In genomic region chr16:96081742-96082241, GRCm38 (mm10) we compare ENCODE assay signal across 8 mouse cellular contexts. TPM values are rescaled to one million over a fixed set of nuclear protein-coding genes. Genes with fewer than 3 reads are reported as not detected.
DNase-seq lines count a peak whose midpoint lies in the region; ATAC-seq and TF ChIP-seq lines count a peak whose summit lies in the region.

No protein-coding gene starts in this region.

- peak overlapping the region; percentile 68 for H3K4me2 ChIP-seq in limb, embryonic 11.5 days (ENCODE audit: low read depth, severe bottlenecking)
- H3K4me2 ChIP-seq in midbrain, embryonic 14.5 days (ENCODE audit: low read length), result peak overlapping the region; percentile 55

- peaks cover 43% of the 10 kb centered on the region for H3K36me3 ChIP-seq in G1E (replicated peaks)
- H3K36me3 ChIP-seq in hindbrain, embryonic 10.5 days, result peaks cover 46% of the 10 kb centered on the region
- H3K36me3 ChIP-seq in limb, embryonic 11.5 days (ENCODE audit: control insufficient read depth, insufficient read depth, low read length), result peaks cover 7% of the 10 kb centered on the region; the same call in 1 of the 2 replicates
- peaks cover 27% of the 10 kb centered on the region for H3K36me3 ChIP-seq in midbrain, embryonic 14.5 days (ENCODE audit: control insufficient read depth, insufficient read depth, low read length)

- H3K27me3 ChIP-seq in G1E (ENCODE audit: insufficient read depth, low read length), result peaks cover 11% of the 10 kb centered on the region; the same call in 1 of the 2 replicates
- H3K27me3 ChIP-seq in hindbrain, embryonic 10.5 days (ENCODE audit: insufficient read depth, poor library complexity, severe bottlenecking), result no peaks in the 10 kb centered on the region
- no peaks in the 10 kb centered on the region for H3K27me3 ChIP-seq in limb, embryonic 11.5 days (ENCODE audit: control insufficient read depth, insufficient read depth, low read length)
- no peaks in the 10 kb centered on the region for H3K27me3 ChIP-seq in midbrain, embryonic 14.5 days (ENCODE audit: control insufficient read depth, insufficient read depth, low read length)

- H3K9me3 ChIP-seq in G1E (replicated peaks), result no peaks in the 10 kb centered on the region
- H3K9me3 ChIP-seq in hindbrain, embryonic 10.5 days, result no peaks in the 10 kb centered on the region
- no peaks in the 10 kb centered on the region for H3K9me3 ChIP-seq in limb, embryonic 11.5 days (ENCODE audit: control insufficient read depth, low read length)
- H3K9me3 ChIP-seq in midbrain, embryonic 14.5 days (ENCODE audit: control insufficient read depth, low read length), result no peaks in the 10 kb centered on the region

- DNase-seq in embryo, embryonic 10 days (ENCODE audit: low spot score), result peak; percentile 65
- DNase-seq in embryo, embryonic 11 days, result no peak
- no peak for DNase-seq in G1E (ENCODE audit: low spot score)
- DNase-seq in cerebellum, postnatal 14 days, result peak; percentile 73 to 77
- DNase-seq in hindbrain, embryonic 10.5 days (ENCODE audit: low spot score), result no peak
- no peak for DNase-seq in limb, embryonic 11.5 days (ENCODE audit: low spot score)
- DNase-seq in midbrain, embryonic 14.5 days, result no peak
- peak; percentile 46 for DNase-seq in urinary bladder, postnatal 25 days (ENCODE audit: low spot score)

- under 1% methylated on average over 68 of the region's 68 CpGs for WGBS in hindbrain, embryonic 10.5 days
- WGBS in limb, embryonic 11.5 days, result under 1% methylated on average over 57 of the region's 68 CpGs
- WGBS in midbrain, embryonic 14.5 days, result under 1% methylated on average over 65 of the region's 68 CpGs

- H3K4me1 ChIP-seq in G1E (ENCODE audit: insufficient read depth, low read depth, low read length), result peaks cover 28% of the 10 kb centered on the region
- peaks cover 30% of the 10 kb centered on the region for H3K4me1 ChIP-seq in hindbrain, embryonic 10.5 days (replicated peaks)
- peaks cover 5% of the 10 kb centered on the region; the same call in 1 of the 2 replicates for H3K4me1 ChIP-seq in limb, embryonic 11.5 days (ENCODE audit: control insufficient read depth, insufficient read depth, low read length)
- H3K4me1 ChIP-seq in midbrain, embryonic 14.5 days (ENCODE audit: control insufficient read depth, insufficient read depth, low read length), result peaks cover 8% of the 10 kb centered on the region

- peak overlapping the region; percentile 94 for H3K4me3 ChIP-seq in G1E (ENCODE audit: low read depth, low read length)
- H3K4me3 ChIP-seq in hindbrain, embryonic 10.5 days, result peak overlapping the region; percentile 99
- peak overlapping the region; percentile 98 for H3K4me3 ChIP-seq in limb, embryonic 11.5 days (ENCODE audit: low read depth, low read length)
- peak overlapping the region; percentile 99 for H3K4me3 ChIP-seq in midbrain, embryonic 14.5 days (replicated peaks; ENCODE audit: low read depth, low read length)

- ATAC-seq in G1E (ENCODE audit: extremely low read depth, insufficient number of reproducible peaks, low FRiP score, poor library complexity, severe bottlenecking), result no peak
- ATAC-seq in limb, embryonic 11.5 days (ENCODE audit: insufficient number of reproducible peaks, low FRiP score, low TSS enrichment, low read depth), result peak; percentile 40
- ATAC-seq in midbrain, embryonic 14.5 days (ENCODE audit: low FRiP score, low TSS enrichment), result peak; percentile 51

- H3K9ac ChIP-seq in limb, embryonic 11.5 days (ENCODE audit: low read length), result peak overlapping the region; percentile 89
- H3K9ac ChIP-seq in midbrain, embryonic 14.5 days (replicated peaks; ENCODE audit: low read length), result peak overlapping the region; percentile 98

- peak overlapping the region; percentile 96 for H3K27ac ChIP-seq in hindbrain, embryonic 10.5 days
- H3K27ac ChIP-seq in limb, embryonic 11.5 days (replicated peaks; ENCODE audit: low read depth, low read length), result peak overlapping the region; percentile 88
- peak overlapping the region; percentile 96 for H3K27ac ChIP-seq in midbrain, embryonic 14.5 days (replicated peaks; ENCODE audit: low read depth, low read length)

- no peak for TF ChIP-seq CTCF in G1E (IDR thresholded peaks at IDR 0.05; ENCODE audit: low read depth, low read length)

RNA-seq across cellular contexts. Expression of gene Brwd1, which starts 0.5 kb away (rescaled TPM):
- total RNA-seq in G1E (2014; fragmentation: Nextera tagmentation) (64.9 and 70.2 TPM in 2 replicates), G1E (2017) (67.3 and 68.7 TPM in 2 replicates)
- 9.0 and 13.2 TPM in 2 replicates for polyA plus RNA-seq in G1E (2012)
- 138 and 164 TPM in 2 replicates for polyA plus RNA-seq in hindbrain, embryonic 10.5 days (2016; fragmentation: Nextera tagmentation; extraction: Ambion mirVana)
- polyA plus RNA-seq in limb, embryonic 11.5 days (2014; fragmentation: Nextera tagmentation; extraction: Ambion mirVana), result 153 and 157 TPM in 2 replicates
- polyA plus RNA-seq in midbrain, embryonic 14.5 days (2014; fragmentation: Nextera tagmentation; extraction: Ambion mirVana), result 338 and 372 TPM in 2 replicates

RNA-seq across cellular contexts. Expression of gene Hmgn1, which starts 45.7 kb away (rescaled TPM):
- total RNA-seq in G1E (2014; fragmentation: Nextera tagmentation) (156 and 238 TPM in 2 replicates), G1E (2017) (182 and 273 TPM in 2 replicates)
- 184 and 230 TPM in 2 replicates for polyA plus RNA-seq in G1E (2012)
- 705 and 803 TPM in 2 replicates for polyA plus RNA-seq in hindbrain, embryonic 10.5 days (2016; fragmentation: Nextera tagmentation; extraction: Ambion mirVana)
- polyA plus RNA-seq in limb, embryonic 11.5 days (2014; fragmentation: Nextera tagmentation; extraction: Ambion mirVana), result 1,125 and 1,150 TPM in 2 replicates
- polyA plus RNA-seq in midbrain, embryonic 14.5 days (2014; fragmentation: Nextera tagmentation; extraction: Ambion mirVana), result 371 and 462 TPM in 2 replicates

Comparison
In these comparisons a context has a peak if more than half of its experiments do, and no peak if none do; other contexts are left out.
1. DNase-seq: peak in embryo, embryonic 10 days (single experiment), cerebellum, postnatal 14 days (2 of 2) and urinary bladder, postnatal 25 days (single experiment); none in embryo, embryonic 11 days (single experiment), G1E (single experiment), hindbrain, embryonic 10.5 days (single experiment), limb, embryonic 11.5 days (single experiment) and midbrain, embryonic 14.5 days (single experiment).
2. Peak in every context shown above with its lines, with median percentiles within 50 percentile points of each other: H3K4me3 ChIP-seq and H3K27ac ChIP-seq.